ENCODE assay signal across 11 mouse cellular contexts in the genomic region with DNA sequence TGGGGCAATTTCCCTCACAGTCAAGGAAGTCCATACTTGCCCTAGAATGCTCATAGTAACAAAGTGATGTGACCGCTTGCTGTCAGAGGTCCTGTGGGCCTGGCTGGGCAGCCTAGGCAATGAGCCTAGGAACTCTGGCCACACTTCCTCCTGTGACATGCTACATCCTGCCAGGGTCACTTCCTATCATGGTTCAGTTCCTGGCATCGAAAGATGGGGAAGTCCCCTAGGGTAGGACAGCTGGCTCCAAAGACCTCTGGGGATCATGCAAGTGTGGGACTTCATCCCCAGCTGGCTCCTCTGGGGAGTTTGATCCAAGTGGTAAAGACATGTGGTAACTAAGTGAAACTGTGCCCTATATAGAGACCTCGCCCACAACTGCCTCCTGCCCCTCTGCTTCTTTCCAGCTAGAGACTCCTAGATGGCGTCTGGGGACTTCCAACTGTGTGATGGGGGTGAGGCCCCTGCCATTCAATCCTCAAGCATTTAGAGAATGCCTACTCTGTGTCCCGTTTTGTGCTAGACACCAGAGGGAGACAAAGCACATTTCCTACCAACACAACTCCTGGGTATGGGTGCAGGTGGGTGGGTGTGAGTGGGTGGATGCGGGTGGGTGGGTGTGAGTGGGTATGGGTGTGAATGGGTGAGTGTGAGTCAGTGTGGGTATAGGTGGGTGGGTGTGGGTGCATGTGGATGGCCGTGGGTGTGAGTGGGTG. TPM values are rescaled to one million over a fixed set of nuclear protein-coding genes. Genes with fewer than 3 reads are reported as not detected.
DNase-seq lines count a peak whose midpoint lies in the region; ATAC-seq and TF ChIP-seq lines count a peak whose summit lies in the region.
"Had no signal": no experiment of that assay in that cellular context is flagged by ENCODE, and none has a peak within 500 bp of the region (broad histone marks: within the 10 kb centered on the region; RNA-seq: fewer than 3 reads in every experiment).

No protein-coding gene starts in this region.

- TF ChIP-seq CTCF in cerebellum, adult 2 months (IDR thresholded peaks at IDR 0.05; ENCODE audit: borderline replicate concordance, insufficient read depth, low read depth, low read length) = no peak
- no peak for TF ChIP-seq CTCF in liver, adult 2 months (IDR thresholded peaks at IDR 0.05; ENCODE audit: low read depth, low read length)
- TF ChIP-seq CTCF in liver, embryonic 14.5 days (IDR thresholded peaks at IDR 0.05; ENCODE audit: low read depth) = peak; percentile 32

- no peaks in the 10 kb centered on the region for H3K9me3 ChIP-seq in liver, embryonic 11.5 days (ENCODE audit: control insufficient read depth, low read length)
- no peaks in the 10 kb centered on the region for H3K9me3 ChIP-seq in liver, embryonic 14.5 days (ENCODE audit: control insufficient read depth, low read length)
- H3K9me3 ChIP-seq in hindbrain, embryonic 11.5 days (ENCODE audit: control insufficient read depth, low read length) = no peaks in the 10 kb centered on the region
- H3K9me3 ChIP-seq: neural tube, embryonic 13.5 days; stomach, embryonic 15.5 days had no signal

- TF ChIP-seq POLR2A in cerebellum, adult 2 months (IDR thresholded peaks at IDR 0.05; ENCODE audit: borderline replicate concordance, insufficient read depth, low read length) = no peak
- no peak for TF ChIP-seq POLR2A in liver, adult 2 months (IDR thresholded peaks at IDR 0.05; ENCODE audit: extremely low read depth, insufficient read depth, low read length)

- no peaks in the 10 kb centered on the region for H3K36me3 ChIP-seq in liver, adult 2 months (ENCODE audit: control insufficient read depth, insufficient read depth, low read length)
- no peaks in the 10 kb centered on the region for H3K36me3 ChIP-seq in liver, embryonic 11.5 days (ENCODE audit: control insufficient read depth, insufficient read depth, low read length)
- H3K36me3 ChIP-seq in liver, embryonic 14.5 days (replicated peaks; ENCODE audit: control insufficient read depth, insufficient read depth, low read depth) = no peaks in the 10 kb centered on the region
- no peaks in the 10 kb centered on the region for H3K36me3 ChIP-seq in hindbrain, embryonic 11.5 days (ENCODE audit: control insufficient read depth, insufficient read depth, low read length)
- H3K36me3 ChIP-seq: neural tube, embryonic 13.5 days; stomach, embryonic 15.5 days had no signal

- no peak overlapping the region for H3K27ac ChIP-seq in cerebellum, adult 2 months (ENCODE audit: insufficient read depth, low read length)
- H3K27ac ChIP-seq in liver, adult 2 months (replicated peaks; ENCODE audit: insufficient read depth, low read depth, low read length) = peak overlapping the region; percentile 55; the same call in 1 of the 2 replicates
- H3K27ac ChIP-seq in liver, embryonic 11.5 days (ENCODE audit: low read depth, low read length) = no peak overlapping the region
- no peak overlapping the region for H3K27ac ChIP-seq in liver, embryonic 14.5 days
- H3K27ac ChIP-seq in hindbrain, embryonic 11.5 days (ENCODE audit: low read depth, low read length) = no peak overlapping the region
- H3K27ac ChIP-seq: neural tube, embryonic 13.5 days; stomach, embryonic 15.5 days had no signal

- ATAC-seq in liver, embryonic 11.5 days (replicated peaks; ENCODE audit: low FRiP score) = no peak; the same call in 1 of the 2 replicates
- peak; percentile 45 for ATAC-seq in liver, embryonic 14.5 days (ENCODE audit: insufficient read depth)
- ATAC-seq in hindbrain, embryonic 11.5 days (ENCODE audit: low FRiP score) = no peak
- ATAC-seq: intestine, embryonic 16.5 days had no signal

- no peaks in the 10 kb centered on the region for H3K79me2 ChIP-seq in liver, adult 2 months (ENCODE audit: control insufficient read depth, insufficient read depth, low read length)

- peak; percentile 0 for DNase-seq in cerebellum, adult 9-10 months
- DNase-seq in cerebellum, adult 2 months = no peak
- peak; percentile 37 for DNase-seq in liver, adult 2 months (ENCODE audit: extremely low read depth, low read depth, low spot score)
- DNase-seq in liver, embryonic 11.5 days (ENCODE audit: low spot score) = no peak
- no peak for DNase-seq in liver, embryonic 14.5 days (ENCODE audit: low read depth in 3 of 3, low spot score in 3 of 3)
- DNase-seq in spleen, postnatal 36 days (ENCODE audit: low spot score in 2 of 2) = peak; percentile 72 to 78
- no peak for DNase-seq in right cerebral cortex, postnatal 10 days (ENCODE audit: low spot score in 2 of 2)
- DNase-seq in hindbrain, embryonic 11.5 days (ENCODE audit: low spot score) = no peak

- TF ChIP-seq EP300 in liver, embryonic 14.5 days (IDR thresholded peaks at IDR 0.05; ENCODE audit: low read depth) = no peak

- 57% methylated on average over 7 of the region's 7 CpGs for WGBS in cerebellum, adult 2 months
- WGBS in liver, adult 2 months = 74% methylated on average over 7 of the region's 7 CpGs
- 59% methylated on average over 7 of the region's 7 CpGs for whole genome bisulfite sequencing in liver, embryonic 11.5 days
- 40% methylated on average over 7 of the region's 7 CpGs for WGBS in liver, embryonic 14.5 days (ENCODE audit: insufficient replicate concordance)
- WGBS in hindbrain, embryonic 11.5 days = 72% methylated on average over 7 of the region's 7 CpGs

- H3K27me3 ChIP-seq in cerebellum, adult 2 months (ENCODE audit: control insufficient read depth, insufficient read depth, low read length) = no peaks in the 10 kb centered on the region
- H3K27me3 ChIP-seq in liver, adult 2 months (ENCODE audit: control insufficient read depth, insufficient read depth, low read length) = no peaks in the 10 kb centered on the region
- H3K27me3 ChIP-seq in liver, embryonic 11.5 days (replicated peaks; ENCODE audit: control insufficient read depth, insufficient read depth, low read length) = no peaks in the 10 kb centered on the region
- H3K27me3 ChIP-seq in liver, embryonic 14.5 days (ENCODE audit: control insufficient read depth, insufficient read depth, low read length) = no peaks in the 10 kb centered on the region
- no peaks in the 10 kb centered on the region for H3K27me3 ChIP-seq in hindbrain, embryonic 11.5 days (ENCODE audit: control insufficient read depth, insufficient read depth, low read length)
- H3K27me3 ChIP-seq: neural tube, embryonic 13.5 days; stomach, embryonic 15.5 days had no signal

- no peak overlapping the region for H3K4me3 ChIP-seq in cerebellum, adult 2 months (replicated peaks; ENCODE audit: insufficient read depth, low read depth, low read length)
- H3K4me3 ChIP-seq in liver, adult 2 months (ENCODE audit: insufficient read depth, low read depth, low read length) = no peak overlapping the region
- no peak overlapping the region for H3K4me3 ChIP-seq in liver, embryonic 11.5 days (ENCODE audit: low read depth, low read length)
- H3K4me3 ChIP-seq in liver, embryonic 14.5 days (ENCODE audit: insufficient read depth in 1 of 2, low read depth in 2 of 2, low read length in 2 of 2) = no peak overlapping the region
- no peak overlapping the region for H3K4me3 ChIP-seq in hindbrain, embryonic 11.5 days (ENCODE audit: low read depth, low read length)
- H3K4me3 ChIP-seq: neural tube, embryonic 13.5 days; stomach, embryonic 15.5 days had no signal

- no peaks in the 10 kb centered on the region for H3K4me1 ChIP-seq in cerebellum, adult 2 months (ENCODE audit: control insufficient read depth, insufficient read depth, low read length)
- peaks cover 7% of the 10 kb centered on the region for H3K4me1 ChIP-seq in liver, adult 2 months (ENCODE audit: control insufficient read depth, insufficient read depth, low read length)
- no peaks in the 10 kb centered on the region for H3K4me1 ChIP-seq in liver, embryonic 11.5 days (replicated peaks; ENCODE audit: control insufficient read depth, insufficient read depth, low read length)
- peaks cover 0 to 2% of the 10 kb centered on the region in 2 experiments; a peak in 1 of 4 replicates for H3K4me1 ChIP-seq in liver, embryonic 14.5 days (replicated peaks; ENCODE audit: control insufficient read depth in 2 of 2, insufficient read depth in 2 of 2, low read length in 1 of 2)
- H3K4me1 ChIP-seq in hindbrain, embryonic 11.5 days (replicated peaks; ENCODE audit: control insufficient read depth, insufficient read depth, low read length) = no peaks in the 10 kb centered on the region
- H3K4me1 ChIP-seq: neural tube, embryonic 13.5 days; stomach, embryonic 15.5 days had no signal

- H3K4me2 ChIP-seq in liver, embryonic 11.5 days = no peak overlapping the region
- no peak overlapping the region for H3K4me2 ChIP-seq in liver, embryonic 14.5 days (ENCODE audit: low read depth)
- H3K4me2 ChIP-seq in hindbrain, embryonic 11.5 days (replicated peaks; ENCODE audit: low read depth, low read length) = no peak overlapping the region
- H3K4me2 ChIP-seq: neural tube, embryonic 13.5 days; stomach, embryonic 15.5 days had no signal

- no peak overlapping the region for H3K9ac ChIP-seq in liver, adult 2 months (ENCODE audit: low read depth, low read length)
- H3K9ac ChIP-seq in liver, embryonic 11.5 days (ENCODE audit: low read depth, low read length) = no peak overlapping the region
- H3K9ac ChIP-seq in liver, embryonic 14.5 days (replicated peaks) = no peak overlapping the region
- no peak overlapping the region for H3K9ac ChIP-seq in hindbrain, embryonic 11.5 days (ENCODE audit: low read depth, low read length)
- H3K9ac ChIP-seq: neural tube, embryonic 13.5 days; stomach, embryonic 15.5 days had no signal

RNA-seq across cellular contexts. Expression of a gene that starts 18.7 kb away (rescaled TPM):
- 9.0 and 11.4 TPM in 2 replicates for polyA plus RNA-seq in cerebellum, adult 2 months (2012; rRNA removed)
- 2.3 and 2.5 TPM in 2 replicates for total RNA-seq in liver, adult 2 months (2014; rRNA removed)
- polyA plus RNA-seq in liver, adult 2 months (2012; rRNA removed) = 3.4 and 5.5 TPM in 2 replicates
- 1.5 and 2.0 TPM in 2 replicates for polyA plus RNA-seq in liver, embryonic 11.5 days (2014; fragmentation: Nextera tagmentation; extraction: Ambion mirVana)
- 2.1 and 2.2 TPM in 2 replicates for polyA plus RNA-seq in liver, embryonic 14.5 days (2012; rRNA removed)
- polyA plus RNA-seq in liver, embryonic 14.5 days (2014; fragmentation: Nextera tagmentation; extraction: Ambion mirVana) = 0.71 and 0.81 TPM in 2 replicates
- 2.1 and 2.2 TPM in 2 replicates for polyA plus RNA-seq in hindbrain, embryonic 11.5 days (2014; fragmentation: Nextera tagmentation; extraction: Ambion mirVana)

RNA-seq across cellular contexts. Expression of a gene that starts 23.8 kb away (rescaled TPM):
- 1.2 and 1.4 TPM in 2 replicates for polyA plus RNA-seq in cerebellum, adult 2 months (2012; rRNA removed)
- 7.7 and 8.1 TPM in 2 replicates for total RNA-seq in liver, adult 2 months (2014; rRNA removed)
- 2.8 and 5.7 TPM in 2 replicates for polyA plus RNA-seq in liver, adult 2 months (2012; rRNA removed)
- 5.1 and 5.2 TPM in 2 replicates for polyA plus RNA-seq in liver, embryonic 11.5 days (2014; fragmentation: Nextera tagmentation; extraction: Ambion mirVana)
- 5.9 and 6.0 TPM in 2 replicates for polyA plus RNA-seq in liver, embryonic 14.5 days (2012; rRNA removed)
- 6.9 and 7.8 TPM in 2 replicates for polyA plus RNA-seq in liver, embryonic 14.5 days (2014; fragmentation: Nextera tagmentation; extraction: Ambion mirVana)
- 2.0 and 2.4 TPM in 2 replicates for polyA plus RNA-seq in hindbrain, embryonic 11.5 days (2014; fragmentation: Nextera tagmentation; extraction: Ambion mirVana)

RNA-seq across cellular contexts. Expression of a gene that starts 52.8 kb away (rescaled TPM):
- polyA plus RNA-seq in cerebellum, adult 2 months (2012; rRNA removed) = 9.5 and 11.6 TPM in 2 replicates
- not detected in 2 replicates for total RNA-seq in liver, adult 2 months (2014; rRNA removed)
- polyA plus RNA-seq in liver, adult 2 months (2012; rRNA removed) = not detected in 2 replicates
- polyA plus RNA-seq in liver, embryonic 11.5 days (2014; fragmentation: Nextera tagmentation; extraction: Ambion mirVana) = not detected in 2 replicates
- not detected in 2 replicates for polyA plus RNA-seq in liver, embryonic 14.5 days (2012; rRNA removed)
- not detected in 2 replicates for polyA plus RNA-seq in liver, embryonic 14.5 days (2014; fragmentation: Nextera tagmentation; extraction: Ambion mirVana)
- polyA plus RNA-seq in hindbrain, embryonic 11.5 days (2014; fragmentation: Nextera tagmentation; extraction: Ambion mirVana) = 0.45 and 0.81 TPM in 2 replicates

Comparison
In these comparisons a context has a peak if more than half of its experiments do, and no peak if none do; other contexts are left out.
1. DNase-seq: peak in cerebellum, adult 9-10 months (single experiment), liver, adult 2 months (single experiment) and spleen, postnatal 36 days (2 of 2); none in cerebellum, adult 2 months (0 of 2), liver, embryonic 11.5 days (single experiment), liver, embryonic 14.5 days (0 of 3), right cerebral cortex, postnatal 10 days (0 of 2) and hindbrain, embryonic 11.5 days (single experiment).